Mouse (Mus musculus) limb, embryonic 12.5 days (tissue): ENCODE results near the gene Polr3h. TPM values are rescaled to one million over a fixed set of nuclear protein-coding genes. Genes with fewer than 3 reads are reported as not detected.

Experiments
- ATAC-seq: fragments of 200-750 bp; cut with Nextera tagmentation; 2 replicates; pipeline ENCODE4 v1.8.0; 2017; ENCODE audit warnings: low read depth, moderate TSS enrichment; ENCODE audit not compliant: insufficient number of reproducible peaks, insufficient read depth, low FRiP score, low TSS enrichment
- H3K27ac ChIP-seq: fragments of 300-500 bp; sonication (generic); 2 replicates; pipeline ENCODE4 v1.5.1; 2016; ENCODE audit warnings: mild to moderate bottlenecking, moderate library complexity
- H3K27me3 ChIP-seq: fragments of 300-500 bp; sonication (generic); 2 replicates; pipeline ENCODE4 v1.6.1; 2016; ENCODE audit warnings: mild to moderate bottlenecking, moderate library complexity
- H3K36me3 ChIP-seq: fragments of 300-500 bp; sonication (generic); 2 replicates; pipeline ENCODE4 v1.6.1; 2016; ENCODE audit warnings: mild to moderate bottlenecking, moderate library complexity
- H3K4me1 ChIP-seq: fragments of 300-500 bp; sonication (generic); replicated peaks from 2 replicates; pipeline ENCODE4 v1.6.1; 2016
- H3K4me2 ChIP-seq: fragments of 300-500 bp; sonication (generic); 2 replicates; pipeline ENCODE4 v1.6.1; 2016; ENCODE audit warnings: mild to moderate bottlenecking, moderate library complexity
- H3K4me3 ChIP-seq: fragments of 300-500 bp; sonication (generic); replicated peaks from 2 replicates; pipeline ENCODE4 v1.5.1; 2016; ENCODE audit warnings: mild to moderate bottlenecking
- H3K9ac ChIP-seq: fragments of 300-500 bp; sonication (generic); replicated peaks from 2 replicates; pipeline ENCODE4 v1.6.1; 2016; ENCODE audit warnings: mild to moderate bottlenecking, moderate library complexity
- H3K9me3 ChIP-seq: fragments of 300-500 bp; sonication (generic); 2 replicates; pipeline ENCODE4 v1.6.1; 2016; ENCODE audit warnings: mild to moderate bottlenecking, moderate library complexity
- WGBS: fragments of 180-500 bp; shearing (Covaris S2); methylation state at CpG from one replicate; pipeline ENCODE4 v1.1.7; 2016; 5-methylcytosine and 5-hydroxymethylcytosine counted together
- polyA plus RNA-seq: library from polyadenylated mRNA; unstranded; fragments of >200 nt; fragmentation: Nextera tagmentation; extraction: Ambion mirVana; gene quantifications from 2 replicates; pipeline ENCODE4 v1.2.1, GENCODE M21; 2016

Polr3h gene
- polyA plus RNA-seq, 1 experiment from 2014 or later, result 62.4 TPM

- H3K36me3 ChIP-seq, result peaks cover 17% of the 10 kb centered on the region
- no peaks in the 10 kb centered on the region for H3K9me3 ChIP-seq
- H3K4me3 ChIP-seq, result no peak overlapping the region
- no peaks in the 10 kb centered on the region for H3K27me3 ChIP-seq
- 43% methylated on average over 8 of the region's 8 CpGs for WGBS
- H3K4me1 ChIP-seq, result peaks cover 6% of the 10 kb centered on the region; the same call in 1 of the 2 replicates
- ATAC-seq, result no peak
- H3K9ac ChIP-seq, result no peak overlapping the region
- peak overlapping the region; percentile 97 for H3K4me2 ChIP-seq
- peak overlapping the region; percentile 24 for H3K27ac ChIP-seq
These were observed 65.4 kb downstream of the Polr3h start for GRCm38 (mm10) chr15:81860471-81861135.

- peak overlapping the region; percentile 97 for H3K4me2 ChIP-seq
- peak overlapping the region; percentile 87 for H3K4me3 ChIP-seq
- peak; percentile 70 for ATAC-seq
- H3K4me1 ChIP-seq, result peaks cover 9% of the 10 kb centered on the region
- peak overlapping the region; percentile 90 for H3K9ac ChIP-seq
- H3K27me3 ChIP-seq, result no peaks in the 10 kb centered on the region
- H3K27ac ChIP-seq, result peak overlapping the region; percentile 93
- 1% methylated on average over 39 of the region's 39 CpGs for WGBS
- no peaks in the 10 kb centered on the region for H3K9me3 ChIP-seq
- H3K36me3 ChIP-seq, result peaks cover 7% of the 10 kb centered on the region
These were observed 66.4 kb downstream of the Polr3h start for GRCm38 (mm10) chr15:81859330-81860255.

GRCm38 (mm10) chr15:81858517-81859329 lies 67.3 kb downstream of the Polr3h start, which contains the start of gene Tob2:
Gene Tob2 (minus strand): TSS chr15:81858796.
- H3K9me3 ChIP-seq, result no peaks in the 10 kb centered on the region
- peak within 1 kb of the TSS; percentile 87 for H3K4me3 ChIP-seq
- H3K27me3 ChIP-seq, result no peaks in the 10 kb centered on the region
- under 1% methylated on average over 44 of the region's 44 CpGs for WGBS
- peaks cover 9% of the 10 kb centered on the region for H3K4me1 ChIP-seq
- H3K36me3 ChIP-seq, result peaks cover 10% of the 10 kb centered on the region
- H3K4me2 ChIP-seq, result peak within 1 kb of the TSS; percentile 97
- H3K9ac ChIP-seq, result peak within 1 kb of the TSS; percentile 90
- no peak for ATAC-seq
- H3K27ac ChIP-seq, result peak within 1 kb of the TSS; percentile 93

- Histone ChIP-seq H3K9ac (peak overlapping the region; percentile 90), H3K27me3 (no peaks in the 10 kb centered on the region), H3K4me2 (peak overlapping the region; percentile 97), H3K27ac (peak overlapping the region; percentile 93), H3K9me3 (no peaks in the 10 kb centered on the region), H3K4me1 (peaks cover 9% of the 10 kb centered on the region), H3K36me3 (peaks cover 16% of the 10 kb centered on the region), H3K4me3 (peak overlapping the region; percentile 87)
- under 1% methylated on average over 23 of the region's 23 CpGs for WGBS
- peak; percentile 39; the same call in 1 of the 2 replicates for ATAC-seq
These were observed 67.9 kb downstream of the Polr3h start for GRCm38 (mm10) chr15:81858138-81858516.

DNA sequence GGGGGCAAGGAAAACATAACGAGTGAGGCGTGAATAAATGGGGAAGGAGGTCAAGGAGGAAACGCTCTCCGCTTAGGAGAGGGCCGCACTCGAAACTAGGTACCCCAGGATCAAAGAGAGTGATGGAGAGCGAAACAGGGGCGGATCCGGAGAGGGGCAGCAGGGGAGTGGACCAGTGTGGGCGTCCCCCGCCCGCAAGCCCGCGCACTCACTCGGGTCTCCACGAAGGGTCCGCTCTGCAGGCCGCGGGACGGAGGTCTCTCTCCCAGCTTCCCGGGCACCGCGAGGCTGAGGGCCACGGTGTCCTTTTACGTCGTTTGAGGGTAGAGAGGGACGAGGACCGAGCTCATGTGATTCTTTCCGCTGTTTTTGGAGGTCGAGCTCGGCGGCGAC lies 68.3 kb downstream of the Polr3h start:
- peak overlapping the region; percentile 90 for H3K9ac ChIP-seq
- WGBS, result under 1% methylated on average over 33 of the region's 33 CpGs

GRCm38 (mm10) chr15:81856938-81857723 lies 68.9 kb downstream of the Polr3h start:
- Histone ChIP-seq H3K4me1 (peaks cover 9% of the 10 kb centered on the region), H3K9me3 (no peaks in the 10 kb centered on the region), H3K4me2 (peak overlapping the region; percentile 97), H3K27ac (peak overlapping the region; percentile 93), H3K36me3 (peaks cover 26% of the 10 kb centered on the region), H3K9ac (peak overlapping the region; percentile 90), H3K27me3 (no peaks in the 10 kb centered on the region), H3K4me3 (peak overlapping the region; percentile 87)
- WGBS, result under 1% methylated on average over 13 of the region's 14 CpGs
- ATAC-seq, result no peak

More for the DNA sequence above, 68.3 kb downstream of the Polr3h start:
- peaks cover 9% of the 10 kb centered on the region for H3K4me1 ChIP-seq
- H3K27ac ChIP-seq, result peak overlapping the region; percentile 93
- peaks cover 20% of the 10 kb centered on the region for H3K36me3 ChIP-seq
- peak overlapping the region; percentile 87 for H3K4me3 ChIP-seq
- H3K9me3 ChIP-seq, result no peaks in the 10 kb centered on the region
- H3K27me3 ChIP-seq, result no peaks in the 10 kb centered on the region
- ATAC-seq, result no peak
- H3K4me2 ChIP-seq, result peak overlapping the region; percentile 97

DNA sequence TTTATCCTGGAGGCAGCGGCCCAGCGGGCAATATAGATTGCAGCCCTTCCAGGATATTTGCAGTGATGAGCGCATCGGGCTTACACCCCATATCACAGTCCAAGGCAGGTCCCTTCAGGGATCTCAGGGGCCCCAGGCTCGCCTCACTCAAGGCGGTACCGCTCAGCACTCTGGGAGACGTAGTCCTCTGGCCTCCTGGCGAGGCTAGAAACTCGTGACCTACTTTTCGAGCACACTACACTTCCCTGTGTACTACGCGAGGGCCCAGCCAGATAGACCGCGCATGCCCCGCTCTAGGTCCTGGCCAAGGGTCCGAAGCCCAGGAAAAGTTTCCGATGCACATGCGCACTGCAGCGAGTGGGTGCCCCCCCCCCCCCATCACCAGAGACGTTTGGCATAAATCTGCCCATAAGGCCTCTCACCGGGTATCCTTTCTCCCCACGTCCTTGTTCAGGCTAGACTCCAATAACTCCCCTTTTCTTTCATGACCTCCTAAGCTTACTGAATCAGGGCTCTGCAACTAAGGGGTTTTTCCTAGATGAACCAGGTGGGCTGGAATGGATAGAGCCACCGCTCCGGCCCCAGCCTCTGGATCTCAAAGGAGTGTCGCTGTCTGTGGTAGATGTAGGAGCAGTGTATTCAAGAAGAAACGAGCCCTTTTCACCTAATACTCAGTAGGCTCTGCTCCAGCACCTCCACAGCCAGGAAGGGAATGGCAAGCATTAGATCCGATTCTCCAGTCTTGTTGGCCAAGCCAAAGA lies 69.8 kb downstream of the Polr3h start:
- H3K9me3 ChIP-seq, result no peaks in the 10 kb centered on the region
- H3K36me3 ChIP-seq, result peaks cover 35% of the 10 kb centered on the region
- ATAC-seq, result peak; percentile 84
- H3K9ac ChIP-seq, result peak overlapping the region; percentile 90
- H3K4me1 ChIP-seq, result peaks cover 9% of the 10 kb centered on the region
- H3K4me3 ChIP-seq, result peak overlapping the region; percentile 87
- H3K27ac ChIP-seq, result peak overlapping the region; percentile 93
- H3K4me2 ChIP-seq, result peak overlapping the region; percentile 97
- H3K27me3 ChIP-seq, result no peaks in the 10 kb centered on the region
- WGBS, result 0% methylated on average over 28 of the region's 28 CpGs

GRCm38 (mm10) chr15:81853081-81853480 lies 73.0 kb downstream of the Polr3h start:
- Histone ChIP-seq H3K4me2 (no peak overlapping the region), H3K9ac (no peak overlapping the region), H3K4me1 (peaks cover 6% of the 10 kb centered on the region), H3K27ac (no peak overlapping the region), H3K9me3 (no peaks in the 10 kb centered on the region), H3K36me3 (peaks cover 63% of the 10 kb centered on the region), H3K27me3 (no peaks in the 10 kb centered on the region), H3K4me3 (no peak overlapping the region)
- ATAC-seq, result no peak
- WGBS, result 89% methylated on average over 7 of the region's 7 CpGs

DNA sequence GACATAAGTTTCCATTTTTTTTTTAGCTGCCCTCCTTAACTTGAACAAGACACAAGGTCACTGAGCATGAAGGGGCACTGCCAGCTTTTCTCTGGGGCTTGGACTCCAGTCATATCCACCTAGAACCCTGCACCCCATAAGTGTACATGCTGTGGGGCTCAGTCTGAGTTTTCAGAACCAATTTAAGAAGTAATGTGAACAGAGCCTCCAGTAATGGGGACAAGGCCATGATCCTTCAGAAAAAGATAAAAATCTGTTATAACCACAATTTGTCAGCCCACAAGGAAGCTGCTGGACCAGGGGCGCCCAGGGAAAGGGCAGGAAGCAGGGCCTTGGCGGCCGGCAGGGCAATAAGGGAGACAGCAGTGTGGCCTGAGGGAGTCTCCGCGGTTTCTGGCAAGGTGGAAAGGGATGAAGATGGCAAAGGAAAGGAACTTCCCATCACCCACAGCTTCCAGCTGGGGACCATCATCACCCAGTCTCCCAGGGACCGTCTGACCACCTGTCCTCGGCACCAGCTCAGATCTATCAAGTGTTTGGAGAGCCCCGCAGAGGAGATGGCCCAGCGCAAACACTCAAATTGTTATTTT lies 73.5 kb downstream of the Polr3h start:
- 90% methylated on average over 9 of the region's 9 CpGs for WGBS
- H3K9ac ChIP-seq, result no peak overlapping the region
- peaks cover 6% of the 10 kb centered on the region for H3K4me1 ChIP-seq
- no peaks in the 10 kb centered on the region for H3K9me3 ChIP-seq
- no peak overlapping the region for H3K4me3 ChIP-seq
- no peak for ATAC-seq
- H3K36me3 ChIP-seq, result peaks cover 69% of the 10 kb centered on the region
- H3K4me2 ChIP-seq, result no peak overlapping the region
- no peaks in the 10 kb centered on the region for H3K27me3 ChIP-seq
- no peak overlapping the region for H3K27ac ChIP-seq
